Mouse (Mus musculus): Measurements from ENCODE around the gene Tuba8. TPM values are rescaled to one million over a fixed set of nuclear protein-coding genes. Genes with fewer than 3 reads are reported as not detected.

Tuba8 gene
- 1.7 and 2.1 TPM in 2 replicates for polyA plus RNA-seq (2015; fragmentation: Nextera tagmentation; extraction: Ambion mirVana)

DNA sequence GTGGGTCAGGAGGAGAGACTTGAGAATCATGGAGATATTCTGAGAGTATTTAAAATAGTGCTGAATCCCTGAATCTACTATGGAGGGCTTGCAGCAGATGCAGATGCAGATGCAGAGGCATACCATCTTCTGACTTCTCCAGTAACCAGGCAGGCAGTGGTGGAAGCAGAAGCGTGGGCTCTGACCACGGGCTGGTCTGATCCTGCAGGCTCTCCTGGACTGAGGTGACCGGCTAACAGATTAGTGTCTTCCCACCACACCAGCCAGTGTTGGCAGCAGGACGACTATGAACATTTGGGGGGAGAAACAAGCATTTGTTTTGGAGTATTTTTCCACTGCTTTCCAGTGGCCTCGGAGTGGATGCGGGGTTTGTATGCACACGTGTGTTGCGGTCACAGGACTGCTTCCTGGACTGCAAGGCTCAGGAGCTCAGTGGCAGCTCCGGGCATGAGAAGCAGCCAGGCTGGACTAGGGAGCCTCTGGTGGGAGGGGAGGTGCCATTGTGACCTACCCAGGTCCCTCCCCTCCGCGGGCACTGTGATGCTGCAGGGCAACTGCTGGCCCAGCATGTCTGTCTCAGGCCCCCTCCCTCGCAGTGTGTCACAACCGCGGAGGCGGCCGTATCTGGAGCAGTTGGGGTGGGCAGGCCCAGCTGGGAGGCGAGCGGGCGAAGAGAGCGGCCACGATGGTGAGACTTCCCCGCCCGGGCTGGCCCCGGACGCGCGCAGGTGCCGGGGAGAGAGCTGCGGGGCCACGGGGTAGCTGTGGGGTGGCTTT is at the start of gene Tuba8:
Tuba8 (plus strand) TSS at position 548 of the 777 bp plus-strand sequence.

DNA sequence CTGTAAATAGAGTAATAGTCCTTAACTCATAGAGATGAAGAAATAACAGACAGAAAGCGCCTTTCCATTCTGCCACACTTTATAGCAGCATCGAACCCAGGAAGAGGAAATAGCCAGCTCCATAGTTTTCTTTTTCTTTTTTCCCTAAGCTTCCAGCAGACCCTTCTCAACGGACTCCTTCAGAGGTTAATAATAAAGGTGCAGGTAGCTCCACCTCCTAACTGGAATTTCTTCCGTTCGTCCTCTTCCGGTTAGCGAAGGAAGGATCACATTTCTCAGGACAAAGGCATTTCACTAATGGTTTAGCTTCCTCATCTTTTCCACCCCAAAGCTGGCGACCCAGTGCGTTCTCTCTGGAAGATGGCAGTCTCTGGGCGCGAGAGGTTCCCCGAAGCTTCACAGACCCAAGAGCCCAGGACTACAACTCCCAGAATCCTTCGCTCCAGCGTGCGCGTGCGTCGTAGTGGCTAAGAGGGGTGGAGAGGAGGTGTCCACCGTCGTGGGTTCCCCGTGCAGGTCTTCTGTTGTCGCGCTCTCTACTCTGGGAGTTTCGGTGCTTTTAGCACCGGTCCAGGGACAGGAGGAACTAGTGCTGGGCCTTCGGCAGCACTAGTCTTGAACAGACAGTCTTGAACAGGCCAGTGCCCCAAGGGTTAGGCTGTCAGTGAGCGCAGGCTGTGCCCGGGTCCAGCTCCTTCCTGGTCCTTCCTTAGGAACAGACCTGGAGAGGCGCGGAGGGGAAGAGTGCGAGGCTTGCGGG is 26.9 kb upstream of the Tuba8 start, which contains the start of gene Pex26:
Pex26 (plus strand) TSS at position 254 of the 760 bp plus-strand sequence.

DNA sequence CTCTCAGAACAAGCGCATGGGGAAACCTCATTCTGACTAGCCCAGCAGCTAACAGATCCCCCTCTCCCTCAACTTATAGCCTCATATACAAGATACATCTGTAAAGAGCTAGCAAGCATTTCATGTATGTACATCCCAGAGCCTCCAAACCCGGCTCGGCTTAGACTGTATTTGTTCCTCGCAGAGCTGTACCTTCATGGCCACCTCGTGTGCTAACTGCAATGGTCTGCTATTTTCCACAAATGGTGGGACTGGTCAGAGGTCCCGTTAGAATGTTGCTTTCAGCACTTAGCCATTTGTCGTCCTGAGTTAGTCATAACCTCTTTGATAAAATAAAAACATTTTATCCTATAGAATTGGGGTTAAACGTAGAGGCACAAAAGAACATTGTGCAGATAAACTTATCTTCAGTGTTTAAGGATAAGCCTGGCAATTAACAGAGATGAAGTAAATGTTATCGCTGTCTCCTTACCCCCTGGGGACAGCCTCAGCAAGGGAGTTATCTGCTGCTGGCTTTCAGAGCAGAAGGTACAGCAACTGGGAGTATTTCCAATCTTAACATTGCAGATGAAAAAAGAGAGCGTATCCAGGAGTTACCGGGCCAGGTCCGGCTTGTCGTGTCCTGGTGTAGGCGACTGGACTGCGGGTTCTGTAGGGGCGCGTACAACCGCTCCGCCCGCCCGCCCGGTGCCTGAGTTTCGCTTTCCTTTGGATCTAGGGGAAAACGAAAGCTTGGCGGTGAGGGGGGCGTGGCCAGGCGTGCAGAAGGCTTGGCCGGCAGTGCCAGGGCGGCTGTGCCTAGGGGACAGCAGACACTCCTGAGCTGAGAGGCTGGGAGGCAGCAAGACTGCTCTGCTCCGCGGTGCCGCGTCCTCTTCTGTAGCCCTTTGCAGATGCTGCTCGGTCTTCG is 34.9 kb downstream of the Tuba8 start, which contains the start of gene Usp18:
Usp18 (plus strand) TSS at position 780 of the 910 bp plus-strand sequence.

Other genes with a start within 250 kb of the Tuba8 start
- gene Mical3, start 79.7 kb upstream of the Tuba8 start, polyA plus RNA-seq (2015; fragmentation: Nextera tagmentation; extraction: Ambion mirVana): 16.0 and 16.9 TPM in 2 replicates
- 4.5 and 5.2 TPM in 2 replicates for gene Pex26, start 27.0 kb upstream of the Tuba8 start, polyA plus RNA-seq (2015; fragmentation: Nextera tagmentation; extraction: Ambion mirVana)
- 9.3 and 10.8 TPM in 2 replicates for gene Usp18, start 35.2 kb downstream of the Tuba8 start, polyA plus RNA-seq (2015; fragmentation: Nextera tagmentation; extraction: Ambion mirVana)
- gene Slc6a13, start 89.5 kb downstream of the Tuba8 start, polyA plus RNA-seq (2015; fragmentation: Nextera tagmentation; extraction: Ambion mirVana): 0.18 and 0.30 TPM in 2 replicates
- gene Slc6a12, start 132.4 kb downstream of the Tuba8 start, polyA plus RNA-seq (2015; fragmentation: Nextera tagmentation; extraction: Ambion mirVana): 0.21 TPM in 1 of 2 replicates, not detected in the other